Mouse (Mus musculus) brain, embryonic 14.5 days (tissue): ENCODE results near the gene Amn1.

ENCODE experiments used
- CTCF ChIP-seq: fragments of 200-500 bp; IDR thresholded peaks from 2 replicates; pipeline ENCODE4 v1.5.1; 2012; ENCODE audit warnings: inconsistent platforms, mild to moderate bottlenecking, moderate library complexity, borderline replicate concordance; ENCODE audit not compliant: insufficient read depth, insufficient read length; ENCODE audit errors: extremely low read depth
- POLR2A ChIP-seq: fragments of 200-500 bp; IDR thresholded peaks from 2 replicates; pipeline ENCODE4 v1.6.1; 2012; ENCODE audit warnings: mild to moderate bottlenecking, inconsistent platforms, borderline replicate concordance; ENCODE audit not compliant: poor library complexity, insufficient read depth, insufficient read length, severe bottlenecking; ENCODE audit errors: extremely low read depth

DNA sequence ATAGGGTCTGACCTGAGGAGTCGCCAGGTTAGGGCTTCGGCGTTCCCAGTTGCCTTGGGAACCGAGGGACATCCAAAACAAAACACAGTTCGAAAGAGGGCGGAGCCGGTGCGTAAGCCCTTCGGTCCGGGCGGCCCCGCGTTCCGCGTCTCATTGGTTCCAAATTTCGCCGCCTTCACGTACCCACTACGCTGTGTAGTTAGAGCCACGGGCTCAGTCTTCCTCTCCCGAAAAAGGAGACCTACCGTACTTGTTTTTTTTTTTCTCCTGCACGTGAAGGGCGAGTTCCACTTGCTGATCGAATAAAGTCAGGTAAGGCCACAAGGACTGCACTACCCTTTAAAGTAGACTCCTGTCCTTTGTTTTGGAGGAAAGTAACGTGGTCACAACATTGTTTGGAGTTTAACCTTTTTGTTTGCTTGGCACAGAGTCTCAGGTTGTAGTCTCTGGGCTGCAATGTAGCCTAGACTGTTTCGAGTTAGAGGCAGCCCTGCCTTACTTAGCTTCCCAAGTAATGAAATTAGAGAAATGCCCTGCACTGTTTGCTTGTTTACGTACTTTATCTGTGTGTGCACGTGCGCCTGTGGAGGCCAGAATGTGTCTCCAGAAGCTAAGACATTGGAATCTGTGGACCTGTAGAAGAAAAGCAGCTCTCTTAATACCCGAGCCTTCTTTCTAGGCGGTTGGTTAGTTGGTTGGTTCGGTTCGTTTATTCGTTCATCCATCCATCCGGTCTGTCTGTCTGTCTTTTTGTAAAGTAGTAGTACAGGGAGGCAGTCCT is 46.9 kb downstream of the Amn1 start:
- TF ChIP-seq POLR2A (no peak), CTCF (no peak)
